ENCODE assay signal across 18 mouse cellular contexts in genomic region chr4:133398619-133399018, GRCm38 (mm10). TPM values are rescaled to one million over a fixed set of nuclear protein-coding genes. Genes with fewer than 3 reads are reported as not detected.
DNase-seq lines count a peak whose midpoint lies in the region; ATAC-seq and TF ChIP-seq lines count a peak whose summit lies in the region.
"Had no signal": no experiment of that assay in that cellular context is flagged by ENCODE, and none has a peak within 500 bp of the region (broad histone marks: within the 10 kb centered on the region; RNA-seq: fewer than 3 reads in every experiment).

No protein-coding gene starts in this region.

- no peak overlapping the region for H3K4me3 ChIP-seq in gastrocnemius, adult 2 months
- no peak overlapping the region for H3K4me3 ChIP-seq in liver, embryonic 12.5 days
- no peak overlapping the region for H3K4me3 ChIP-seq in embryonic facial prominence, embryonic 13.5 days
- no peak overlapping the region for H3K4me3 ChIP-seq in stomach, postnatal 0 days (ENCODE audit: low read depth, low read length)
- H3K4me3 ChIP-seq: lung, embryonic 15.5 days; neural tube, embryonic 12.5 days had no signal

- no peak for TF ChIP-seq EP300 in stomach, postnatal 0 days (optimal IDR thresholded peaks at IDR 0.05)

- intact Hi-C loops in gastrocnemius, adult 2 months (cut with DNase I): no loop called here

- peaks cover 92% of the 10 kb centered on the region for H3K4me1 ChIP-seq in liver, embryonic 12.5 days
- H3K4me1 ChIP-seq in embryonic facial prominence, embryonic 13.5 days: peaks cover 49% of the 10 kb centered on the region
- H3K4me1 ChIP-seq in stomach, postnatal 0 days (replicated peaks; ENCODE audit: control insufficient read depth, insufficient read depth): peaks cover 14% of the 10 kb centered on the region; the same call in 1 of the 2 replicates

- H3K27ac ChIP-seq in gastrocnemius, adult 2 months: peak overlapping the region; percentile 79; the same call in 1 of the 2 replicates
- peak overlapping the region; percentile 31 for H3K27ac ChIP-seq in liver, embryonic 12.5 days
- H3K27ac ChIP-seq in embryonic facial prominence, embryonic 13.5 days: no peak overlapping the region
- H3K27ac ChIP-seq in stomach, postnatal 0 days (replicated peaks): peak overlapping the region; percentile 74; the same call in 1 of the 2 replicates
- H3K27ac ChIP-seq: lung, embryonic 15.5 days; macrophage; neural tube, embryonic 12.5 days had no signal

- WGBS in liver, embryonic 12.5 days (ENCODE audit: insufficient replicate concordance): 68% methylated on average over 5 of the region's 5 CpGs
- 82% methylated on average over 5 of the region's 5 CpGs for WGBS in embryonic facial prominence, embryonic 13.5 days
- 79% methylated on average over 5 of the region's 5 CpGs for WGBS in stomach, postnatal 0 days

- TF ChIP-seq CTCF in gastrocnemius, adult 2 months (IDR thresholded peaks at IDR 0.05): no peak
- no peak for TF ChIP-seq CTCF in stomach, postnatal 0 days (IDR thresholded peaks at IDR 0.05; ENCODE audit: low read depth)

- H3K9me3 ChIP-seq in liver, embryonic 12.5 days (replicated peaks): no peaks in the 10 kb centered on the region
- H3K9me3 ChIP-seq in embryonic facial prominence, embryonic 13.5 days: no peaks in the 10 kb centered on the region
- H3K9me3 ChIP-seq in stomach, postnatal 0 days (ENCODE audit: control insufficient read depth, low read length): no peaks in the 10 kb centered on the region
- H3K9me3 ChIP-seq: lung, embryonic 15.5 days; neural tube, embryonic 12.5 days had no signal

- peak overlapping the region; percentile 30; the same call in 1 of the 2 replicates for H3K9ac ChIP-seq in liver, embryonic 12.5 days
- 0 out of 2 replicates have a peak overlapping the region, but pooled peaks have one; percentile 4 for H3K9ac ChIP-seq in embryonic facial prominence, embryonic 13.5 days
- 0 out of 2 replicates have a peak overlapping the region, but pooled peaks have one; percentile 23 for H3K9ac ChIP-seq in stomach, postnatal 0 days (ENCODE audit: low read length)
- H3K9ac ChIP-seq: lung, embryonic 15.5 days; neural tube, embryonic 12.5 days had no signal

- no peak overlapping the region for H3K4me2 ChIP-seq in liver, embryonic 12.5 days
- H3K4me2 ChIP-seq in embryonic facial prominence, embryonic 13.5 days: no peak overlapping the region
- no peak overlapping the region for H3K4me2 ChIP-seq in stomach, postnatal 0 days (replicated peaks; ENCODE audit: low read depth)
- H3K4me2 ChIP-seq: heart, embryonic 11.5 days; lung, embryonic 15.5 days; midbrain, embryonic 11.5 days; neural tube, embryonic 12.5 days had no signal

- H3K27me3 ChIP-seq in liver, embryonic 12.5 days (replicated peaks): no peaks in the 10 kb centered on the region
- H3K27me3 ChIP-seq in embryonic facial prominence, embryonic 13.5 days: no peaks in the 10 kb centered on the region
- H3K27me3 ChIP-seq in stomach, postnatal 0 days (ENCODE audit: control insufficient read depth, insufficient read depth, low read length): no peaks in the 10 kb centered on the region
- H3K27me3 ChIP-seq: CH12.LX; lung, embryonic 15.5 days; neural tube, embryonic 12.5 days had no signal

- DNase-seq in gastrocnemius, adult 2 months: no peak
- no peak for DNase-seq in gastrocnemius, postnatal 25 days
- no peak for DNase-seq in liver
- DNase-seq in stomach, postnatal 0 days (ENCODE audit: low spot score): no peak
- DNase-seq: adrenal gland, postnatal 36 days; cerebellum, adult 9-10 months; heart, postnatal 4 days; right cerebral cortex, postnatal 4 days had no signal

- peaks cover 18% of the 10 kb centered on the region; the same call in 1 of the 2 replicates for H3K36me3 ChIP-seq in liver, embryonic 12.5 days
- no peaks in the 10 kb centered on the region for H3K36me3 ChIP-seq in embryonic facial prominence, embryonic 13.5 days
- no peaks in the 10 kb centered on the region for H3K36me3 ChIP-seq in stomach, postnatal 0 days (ENCODE audit: control insufficient read depth, insufficient read depth, low read length)
- H3K36me3 ChIP-seq: lung, embryonic 15.5 days; neural tube, embryonic 12.5 days had no signal

- no peak for ATAC-seq in liver, embryonic 12.5 days
- no peak for ATAC-seq in embryonic facial prominence, embryonic 13.5 days (ENCODE audit: insufficient number of reproducible peaks, insufficient read depth, low FRiP score, low TSS enrichment, low read depth)
- ATAC-seq in stomach, postnatal 0 days (ENCODE audit: low FRiP score, low TSS enrichment): no peak
- ATAC-seq in erythroid progenitor cell, adult 5-6 weeks (replicated peaks; ENCODE audit: low FRiP score, poor library complexity, severe bottlenecking): no peak
- ATAC-seq: forebrain, embryonic 16.5 days had no signal

RNA-seq across cellular contexts. Expression of gene Slc9a1, which starts 29.1 kb away (rescaled TPM):
- total RNA-seq in gastrocnemius, adult 2 months (2021): 10 to 100 TPM in 1 of 2 experiments, 1 to 10 TPM in 1; 8.1 to 11.7 TPM
- total RNA-seq in gastrocnemius, postnatal 25 days (2021): 1 to 10 TPM; 8.0 to 9.1 TPM
- 4.2 and 4.9 TPM in 2 replicates for polyA plus RNA-seq in liver, embryonic 12.5 days (2016; fragmentation: Nextera tagmentation; extraction: Ambion mirVana)
- polyA plus RNA-seq in embryonic facial prominence, embryonic 13.5 days (2015; fragmentation: Nextera tagmentation; extraction: Ambion mirVana): 8.6 and 9.4 TPM in 2 replicates
- polyA plus RNA-seq in stomach, postnatal 0 days (2015; fragmentation: Nextera tagmentation; extraction: Ambion mirVana): 6.0 and 7.1 TPM in 2 replicates
- 15.9 and 18.4 TPM in 2 replicates for total RNA-seq in erythroid progenitor cell, adult 5-6 weeks (2015; ENCODE audit: low replicate concordance)
- 13.5 and 13.7 TPM in 2 replicates for total RNA-seq in erythroid progenitor cell, adult 5-6 weeks (2017; ENCODE audit: low replicate concordance)

RNA-seq across cellular contexts. Expression of gene Wdtc1, which starts 45.3 kb away (rescaled TPM):
- 10 to 100 TPM; 86.7 to 93.4 TPM for total RNA-seq in gastrocnemius, adult 2 months (2021)
- total RNA-seq in gastrocnemius, postnatal 25 days (2021): 10 to 100 TPM; 76.3 to 85.0 TPM
- polyA plus RNA-seq in liver, embryonic 12.5 days (2016; fragmentation: Nextera tagmentation; extraction: Ambion mirVana): 10.0 and 11.2 TPM in 2 replicates
- polyA plus RNA-seq in embryonic facial prominence, embryonic 13.5 days (2015; fragmentation: Nextera tagmentation; extraction: Ambion mirVana): 13.9 and 14.3 TPM in 2 replicates
- polyA plus RNA-seq in stomach, postnatal 0 days (2015; fragmentation: Nextera tagmentation; extraction: Ambion mirVana): 6.2 and 7.7 TPM in 2 replicates
- total RNA-seq in erythroid progenitor cell, adult 5-6 weeks (2015; ENCODE audit: low replicate concordance): 16.2 and 28.5 TPM in 2 replicates
- total RNA-seq in erythroid progenitor cell, adult 5-6 weeks (2017; ENCODE audit: low replicate concordance): 9.0 and 10.1 TPM in 2 replicates
